10 mouse cellular contexts compared by ENCODE assay signal in genomic region chr14:17904554-17904953, GRCm38 (mm10).
A peak's percentile ranks its signal among the peaks of the same experiment; 100 is the strongest.
DNase-seq lines count a peak whose midpoint lies in the region; ATAC-seq and TF ChIP-seq lines count a peak whose summit lies in the region.
"Had no signal": no experiment of that assay in that cellular context is flagged by ENCODE, and none has a peak within 500 bp of the region (broad histone marks: within the 10 kb centered on the region; RNA-seq: fewer than 3 reads in every experiment).

No protein-coding gene starts in this region.

- TF ChIP-seq POLR2A in thymus, adult 2 months (IDR thresholded peaks at IDR 0.05; ENCODE audit: control insufficient read depth, extremely low read depth, insufficient read depth, low read length, poor library complexity) = no peak

- no peak for TF ChIP-seq CTCF in thymus, adult 2 months (IDR thresholded peaks at IDR 0.05; ENCODE audit: borderline replicate concordance, control insufficient read depth, extremely low read depth, insufficient read depth, low read length, poor library complexity)
- peak; percentile 73 for TF ChIP-seq CTCF in stomach, postnatal 0 days (IDR thresholded peaks at IDR 0.05; ENCODE audit: low read depth)

- DNase-seq in hindbrain, embryonic 10.5 days (ENCODE audit: low spot score) = peak; percentile 18
- DNase-seq in hindbrain, embryonic 11.5 days (ENCODE audit: low spot score) = no peak
- peak; percentile 34 for DNase-seq in thymus, postnatal 4 days
- DNase-seq in thymus, adult 2 months = no peak
- DNase-seq in stomach, postnatal 0 days (ENCODE audit: low spot score) = peak; percentile 52
- no peak for DNase-seq in ovary, postnatal 10 days (ENCODE audit: low spot score)
- no peak for DNase-seq in frontal cortex, postnatal 36 days (ENCODE audit: low spot score in 2 of 2)

- TF ChIP-seq EP300 in stomach, postnatal 0 days (optimal IDR thresholded peaks at IDR 0.05) = no peak

- no peak overlapping the region for H3K4me3 ChIP-seq in hindbrain, embryonic 10.5 days
- H3K4me3 ChIP-seq in hindbrain, embryonic 11.5 days (ENCODE audit: low read depth, low read length) = no peak overlapping the region
- no peak overlapping the region for H3K4me3 ChIP-seq in thymus, adult 2 months (ENCODE audit: control insufficient read depth, insufficient read depth, low read length)
- no peak overlapping the region for H3K4me3 ChIP-seq in kidney, embryonic 14.5 days (ENCODE audit: low read length)
- no peak overlapping the region for H3K4me3 ChIP-seq in stomach, postnatal 0 days (ENCODE audit: low read depth, low read length)
- H3K4me3 ChIP-seq: limb, embryonic 13.5 days had no signal

- no peaks in the 10 kb centered on the region for H3K9me3 ChIP-seq in hindbrain, embryonic 10.5 days
- H3K9me3 ChIP-seq in hindbrain, embryonic 11.5 days (ENCODE audit: control insufficient read depth, low read length) = no peaks in the 10 kb centered on the region
- no peaks in the 10 kb centered on the region for H3K9me3 ChIP-seq in kidney, embryonic 14.5 days (ENCODE audit: control insufficient read depth, low read length)
- no peaks in the 10 kb centered on the region for H3K9me3 ChIP-seq in stomach, postnatal 0 days (ENCODE audit: control insufficient read depth, low read length)
- H3K9me3 ChIP-seq: limb, embryonic 13.5 days had no signal

- no peak overlapping the region for H3K27ac ChIP-seq in hindbrain, embryonic 10.5 days
- H3K27ac ChIP-seq in hindbrain, embryonic 11.5 days (ENCODE audit: low read depth, low read length) = no peak overlapping the region
- no peak overlapping the region for H3K27ac ChIP-seq in thymus, adult 2 months (ENCODE audit: control insufficient read depth, insufficient read depth, low read length)
- H3K27ac ChIP-seq in kidney, embryonic 14.5 days (ENCODE audit: low read depth, low read length) = no peak overlapping the region
- H3K27ac ChIP-seq in stomach, postnatal 0 days (replicated peaks) = no peak overlapping the region
- H3K27ac ChIP-seq: limb, embryonic 13.5 days had no signal

- no peaks in the 10 kb centered on the region for H3K27me3 ChIP-seq in hindbrain, embryonic 10.5 days (ENCODE audit: insufficient read depth, poor library complexity, severe bottlenecking)
- no peaks in the 10 kb centered on the region for H3K27me3 ChIP-seq in hindbrain, embryonic 11.5 days (ENCODE audit: control insufficient read depth, insufficient read depth, low read length)
- H3K27me3 ChIP-seq in thymus, adult 2 months (ENCODE audit: control insufficient read depth, insufficient read depth, low read length) = no peaks in the 10 kb centered on the region
- H3K27me3 ChIP-seq in kidney, embryonic 14.5 days (ENCODE audit: control insufficient read depth, insufficient read depth, low read length) = no peaks in the 10 kb centered on the region
- no peaks in the 10 kb centered on the region for H3K27me3 ChIP-seq in stomach, postnatal 0 days (ENCODE audit: control insufficient read depth, insufficient read depth, low read length)
- H3K27me3 ChIP-seq: limb, embryonic 13.5 days had no signal

- no peak overlapping the region for H3K4me2 ChIP-seq in hindbrain, embryonic 11.5 days (replicated peaks; ENCODE audit: low read depth, low read length)
- no peak overlapping the region for H3K4me2 ChIP-seq in kidney, embryonic 14.5 days (replicated peaks; ENCODE audit: low read depth, low read length)
- no peak overlapping the region for H3K4me2 ChIP-seq in stomach, postnatal 0 days (replicated peaks; ENCODE audit: low read depth)
- H3K4me2 ChIP-seq: limb, embryonic 13.5 days had no signal

- no peak overlapping the region for H3K9ac ChIP-seq in hindbrain, embryonic 11.5 days (ENCODE audit: low read depth, low read length)
- H3K9ac ChIP-seq in kidney, embryonic 14.5 days (ENCODE audit: low read depth, low read length) = no peak overlapping the region
- H3K9ac ChIP-seq in stomach, postnatal 0 days (ENCODE audit: low read length) = no peak overlapping the region
- H3K9ac ChIP-seq: limb, embryonic 13.5 days had no signal

- H3K4me1 ChIP-seq in hindbrain, embryonic 10.5 days (replicated peaks) = no peaks in the 10 kb centered on the region
- no peaks in the 10 kb centered on the region for H3K4me1 ChIP-seq in hindbrain, embryonic 11.5 days (replicated peaks; ENCODE audit: control insufficient read depth, insufficient read depth, low read length)
- H3K4me1 ChIP-seq in thymus, adult 2 months (replicated peaks; ENCODE audit: control insufficient read depth, insufficient read depth, low read length) = no peaks in the 10 kb centered on the region
- H3K4me1 ChIP-seq in kidney, embryonic 14.5 days (ENCODE audit: control insufficient read depth, insufficient read depth, low read length) = no peaks in the 10 kb centered on the region
- no peaks in the 10 kb centered on the region for H3K4me1 ChIP-seq in stomach, postnatal 0 days (replicated peaks; ENCODE audit: control insufficient read depth, insufficient read depth)
- H3K4me1 ChIP-seq: limb, embryonic 13.5 days had no signal

- ATAC-seq in hindbrain, embryonic 11.5 days (ENCODE audit: low FRiP score) = no peak
- peak; percentile 72; the same call in 1 of the 2 replicates for ATAC-seq in kidney, embryonic 14.5 days (ENCODE audit: low FRiP score, low TSS enrichment)
- 0 out of 2 replicates have a peak, but pooled peaks have one; percentile 54 for ATAC-seq in stomach, postnatal 0 days (ENCODE audit: low FRiP score, low TSS enrichment)
- ATAC-seq: inflammation-experienced regulatory T-cells, adult 6 months had no signal

- no peaks in the 10 kb centered on the region for H3K36me3 ChIP-seq in hindbrain, embryonic 10.5 days
- H3K36me3 ChIP-seq in hindbrain, embryonic 11.5 days (ENCODE audit: control insufficient read depth, insufficient read depth, low read length) = no peaks in the 10 kb centered on the region
- no peaks in the 10 kb centered on the region for H3K36me3 ChIP-seq in thymus, adult 2 months (ENCODE audit: control insufficient read depth, insufficient read depth, low read length)
- no peaks in the 10 kb centered on the region for H3K36me3 ChIP-seq in kidney, embryonic 14.5 days (ENCODE audit: control insufficient read depth, insufficient read depth, low read length)
- H3K36me3 ChIP-seq in stomach, postnatal 0 days (ENCODE audit: control insufficient read depth, insufficient read depth, low read length) = no peaks in the 10 kb centered on the region
- H3K36me3 ChIP-seq: limb, embryonic 13.5 days had no signal

- WGBS in hindbrain, embryonic 10.5 days = 66% methylated on average over 1 of the region's 1 CpGs
- 67% methylated on average over 1 of the region's 1 CpGs for WGBS in hindbrain, embryonic 11.5 days
- WGBS in thymus, adult 2 months = 71% methylated on average over 1 of the region's 1 CpGs
- WGBS in kidney, embryonic 14.5 days = 50% methylated on average over 1 of the region's 1 CpGs
- 62% methylated on average over 1 of the region's 1 CpGs for WGBS in stomach, postnatal 0 days

Comparison
In these comparisons a context has a peak if more than half of its experiments do, and no peak if none do; other contexts are left out.
1. DNase-seq: peak in hindbrain, embryonic 10.5 days (single experiment), thymus, postnatal 4 days (single experiment) and stomach, postnatal 0 days (single experiment); none in hindbrain, embryonic 11.5 days (single experiment), thymus, adult 2 months (single experiment), ovary, postnatal 10 days (single experiment) and frontal cortex, postnatal 36 days (0 of 2).